Mouse (Mus musculus): ENCODE results near the gene Otof. TPM values are rescaled to one million over a fixed set of nuclear protein-coding genes. Genes with fewer than 3 reads are reported as not detected.

The Otof gene
- polyA plus RNA-seq, 1 experiment from 2014 or later = 0.73 TPM

DNA sequence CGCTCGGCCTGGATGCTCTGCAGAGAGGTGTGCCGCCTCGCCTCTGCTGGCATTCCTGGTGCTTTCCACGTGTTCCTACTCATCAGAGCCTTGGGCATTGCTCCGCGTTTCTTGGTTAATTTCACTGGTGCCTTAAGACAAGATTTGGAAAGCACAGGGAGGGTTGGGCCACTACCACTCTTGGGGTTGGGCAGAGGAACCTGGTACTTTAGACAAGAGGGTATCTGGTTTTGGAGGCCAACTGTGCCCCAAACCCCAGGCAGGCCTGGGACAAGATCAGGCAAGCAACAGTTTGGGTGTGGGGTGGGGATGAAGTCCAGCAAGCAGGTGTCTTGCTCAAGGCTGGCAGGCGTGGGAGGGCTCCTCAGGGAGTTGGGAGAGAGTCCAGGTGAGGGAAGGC, 94.3 kb downstream of the Otof start:
- Histone ChIP-seq H3K9ac (replicated peaks) (no peak overlapping the region), H3K27me3 (no peaks in the 10 kb centered on the region), H3K4me3 (no peak overlapping the region), H3K9me3 (no peaks in the 10 kb centered on the region), H3K27ac (replicated peaks) (no peak overlapping the region), H3K4me2 (replicated peaks) (no peak overlapping the region), H3K4me1 (no peaks in the 10 kb centered on the region), H3K36me3 (no peaks in the 10 kb centered on the region)
- ATAC-seq (ENCODE audit: low FRiP score, low read depth) = no peak
- 78% methylated on average over 8 of the region's 8 CpGs for WGBS

DNA sequence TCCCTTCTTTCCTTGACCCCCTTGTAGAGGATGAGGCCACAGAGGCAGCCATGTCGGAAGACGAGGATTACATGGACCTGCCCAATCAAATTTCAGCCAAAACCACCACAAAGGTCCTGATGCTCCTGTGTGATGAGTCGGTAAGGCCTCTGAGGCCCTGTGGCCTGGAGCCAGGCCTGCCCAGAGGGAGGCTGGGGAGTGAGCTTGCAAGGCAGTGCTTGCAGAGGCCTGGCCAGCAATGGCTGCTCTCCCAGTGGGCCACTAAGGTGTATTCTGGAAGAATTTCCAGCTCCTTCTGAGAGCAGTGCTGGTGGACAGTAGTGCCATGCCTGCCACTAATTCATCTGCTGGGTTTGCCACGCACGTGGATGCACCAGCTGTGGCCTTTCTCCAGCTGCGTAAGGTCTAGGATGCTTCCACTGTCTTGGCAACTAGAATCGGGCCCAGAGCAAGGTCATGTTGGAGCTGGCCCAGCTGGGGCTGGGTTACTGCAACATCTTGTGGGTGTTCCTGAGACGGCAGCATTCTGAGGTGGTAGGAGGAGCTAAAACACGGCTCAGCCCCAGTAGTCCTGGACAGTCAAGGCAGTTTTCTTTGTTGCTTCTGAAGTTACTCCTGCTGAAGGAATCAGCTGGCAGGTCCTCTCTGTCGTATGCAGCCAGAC, 103.2 kb downstream of the Otof start:
- Histone ChIP-seq H3K9me3 (no peaks in the 10 kb centered on the region), H3K9ac (replicated peaks) (no peak overlapping the region), H3K27me3 (no peaks in the 10 kb centered on the region), H3K4me3 (no peak overlapping the region), H3K4me1 (no peaks in the 10 kb centered on the region), H3K4me2 (replicated peaks) (no peak overlapping the region), H3K27ac (replicated peaks) (no peak overlapping the region), H3K36me3 (no peaks in the 10 kb centered on the region)
- WGBS = 92% methylated on average over 10 of the region's 10 CpGs
- ATAC-seq (ENCODE audit: low FRiP score, low read depth) = no peak

DNA sequence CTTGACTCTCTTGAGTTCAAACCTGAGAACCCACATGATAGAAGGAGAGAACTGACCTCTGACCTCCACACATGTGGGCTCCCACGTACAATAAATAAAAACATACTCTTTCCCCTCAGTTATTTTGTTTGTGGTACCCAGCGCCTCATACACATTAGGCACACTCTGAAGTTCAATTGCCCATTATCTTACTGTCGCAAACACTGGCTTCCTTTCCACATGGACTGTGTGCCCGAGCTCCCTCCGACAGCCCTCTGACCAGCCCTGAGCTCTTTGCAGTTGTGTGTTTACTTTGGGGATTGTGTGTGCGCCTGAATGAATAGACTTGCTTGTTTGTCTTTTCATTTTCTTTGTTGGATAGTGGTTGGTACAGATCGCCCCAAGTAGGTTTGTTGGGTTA, 105.1 kb downstream of the Otof start:
- Histone ChIP-seq H3K36me3 (no peaks in the 10 kb centered on the region), H3K9ac (replicated peaks) (no peak overlapping the region), H3K4me3 (no peak overlapping the region), H3K27ac (replicated peaks) (no peak overlapping the region), H3K4me2 (replicated peaks) (no peak overlapping the region), H3K27me3 (no peaks in the 10 kb centered on the region), H3K9me3 (no peaks in the 10 kb centered on the region), H3K4me1 (no peaks in the 10 kb centered on the region)
- WGBS = 73% methylated on average over 7 of the region's 7 CpGs
- no peak for ATAC-seq (ENCODE audit: low FRiP score, low read depth)

DNA sequence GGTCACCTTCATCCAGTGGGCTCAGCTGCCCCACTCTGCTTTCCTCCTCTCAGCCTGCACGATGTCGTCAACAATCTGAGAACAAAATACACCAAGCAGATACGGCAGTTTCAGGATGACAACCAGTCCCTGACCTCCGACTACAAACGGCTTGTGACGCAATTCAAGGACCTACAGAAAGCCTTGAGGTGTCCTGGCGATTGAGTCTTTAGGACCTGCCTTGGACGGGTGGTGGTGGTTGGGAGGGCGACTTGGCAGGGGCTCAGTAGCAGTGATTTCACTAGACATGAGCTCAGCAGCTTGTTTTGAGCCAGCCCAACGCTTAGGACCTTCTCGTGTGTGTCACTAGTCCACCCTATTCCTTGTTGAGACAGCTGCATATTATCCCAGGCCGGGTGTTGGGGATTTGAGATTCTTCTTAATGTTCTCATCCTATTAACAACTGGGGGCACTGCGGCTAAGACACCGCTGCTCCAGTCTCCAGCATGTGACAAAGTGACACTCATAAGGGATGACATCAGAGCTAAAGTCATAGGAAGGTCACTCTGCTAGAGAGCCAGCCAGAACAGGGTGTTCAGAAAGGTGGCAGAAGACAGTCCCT, 106.1 kb downstream of the Otof start:
- Histone ChIP-seq H3K4me2 (replicated peaks) (no peak overlapping the region), H3K9me3 (no peaks in the 10 kb centered on the region), H3K9ac (replicated peaks) (no peak overlapping the region), H3K4me3 (no peak overlapping the region), H3K27me3 (no peaks in the 10 kb centered on the region), H3K36me3 (no peaks in the 10 kb centered on the region), H3K4me1 (no peaks in the 10 kb centered on the region), H3K27ac (replicated peaks) (no peak overlapping the region)
- WGBS = 89% methylated on average over 14 of the region's 14 CpGs
- ATAC-seq (ENCODE audit: low FRiP score, low read depth) = no peak

DNA sequence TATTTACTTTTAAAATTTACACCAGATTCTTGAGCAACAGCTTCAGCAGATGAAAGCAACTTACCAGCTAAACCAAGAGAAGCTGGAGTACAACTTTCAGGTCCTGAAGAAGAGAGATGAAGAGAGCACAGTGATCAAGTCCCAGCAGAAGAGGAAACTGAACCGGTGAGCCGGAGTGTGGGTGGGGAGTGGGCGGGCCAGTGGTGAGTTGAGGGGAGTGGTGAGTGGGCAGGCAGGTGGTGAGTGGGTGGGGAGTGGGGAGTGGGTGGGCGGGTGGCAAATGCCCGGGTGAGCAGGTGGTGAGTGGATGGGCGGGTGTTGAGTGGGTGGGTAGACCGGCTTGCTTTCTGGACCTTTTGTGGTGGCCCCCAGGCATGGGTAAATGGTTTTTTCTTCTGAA, 106.6 kb downstream of the Otof start:
- Histone ChIP-seq H3K4me1 (no peaks in the 10 kb centered on the region), H3K4me2 (replicated peaks) (no peak overlapping the region), H3K36me3 (no peaks in the 10 kb centered on the region), H3K27ac (replicated peaks) (no peak overlapping the region), H3K4me3 (no peak overlapping the region), H3K9me3 (no peaks in the 10 kb centered on the region), H3K27me3 (no peaks in the 10 kb centered on the region), H3K9ac (replicated peaks) (no peak overlapping the region)
- ATAC-seq (ENCODE audit: low FRiP score, low read depth) = no peak
- 82% methylated on average over 7 of the region's 7 CpGs for WGBS

DNA sequence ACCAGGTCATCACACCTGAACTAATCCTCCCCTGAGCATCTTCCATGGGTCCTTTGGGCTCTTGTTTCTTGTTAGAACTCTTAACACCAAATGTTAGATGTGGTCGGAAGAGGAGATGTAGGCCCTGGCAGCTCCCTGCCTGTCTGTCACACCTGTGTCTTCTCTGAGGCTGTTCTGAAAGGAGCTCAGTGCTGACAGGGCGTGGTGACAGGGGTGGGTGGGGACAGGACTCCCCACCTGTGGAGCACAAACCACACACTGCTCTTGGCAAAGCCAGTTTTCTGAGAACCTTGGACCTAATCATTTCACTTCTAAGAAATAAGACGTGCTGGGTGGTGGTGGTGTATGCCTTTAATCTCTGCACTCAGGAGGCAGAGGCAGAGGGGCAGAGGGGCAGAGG, 108.1 kb downstream of the Otof start:
- no peak overlapping the region for H3K27ac ChIP-seq (replicated peaks)
- H3K36me3 ChIP-seq = no peaks in the 10 kb centered on the region
- WGBS = 78% methylated on average over 3 of the region's 3 CpGs
- ATAC-seq (ENCODE audit: low FRiP score, low read depth) = no peak
- H3K4me2 ChIP-seq (replicated peaks) = no peak overlapping the region
- no peak overlapping the region for H3K9ac ChIP-seq (replicated peaks)
- H3K4me3 ChIP-seq = no peak overlapping the region
- H3K27me3 ChIP-seq = no peaks in the 10 kb centered on the region
- no peaks in the 10 kb centered on the region for H3K9me3 ChIP-seq
- H3K4me1 ChIP-seq = no peaks in the 10 kb centered on the region

DNA sequence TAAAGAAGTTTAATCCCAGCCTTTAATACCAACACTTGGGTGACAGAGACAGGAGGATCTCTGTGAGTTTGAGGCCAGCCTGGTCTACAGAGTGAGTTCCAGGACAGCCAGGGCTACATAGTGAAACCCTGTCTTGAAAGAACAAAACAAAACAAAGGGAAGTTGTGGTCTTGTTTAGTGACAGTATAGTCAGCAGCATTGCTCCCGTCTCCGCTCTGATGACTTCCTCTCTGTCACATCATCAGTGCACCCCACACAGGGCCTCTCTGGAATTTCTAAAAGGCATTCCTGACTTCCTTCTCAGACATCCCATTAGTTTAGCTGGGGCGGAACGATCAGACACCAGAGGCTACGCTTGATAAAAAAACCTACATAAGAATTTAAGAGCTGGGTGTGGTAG, 117.8 kb downstream of the Otof start:
- ATAC-seq (ENCODE audit: low FRiP score, low read depth) = no peak
- 84% methylated on average over 5 of the region's 5 CpGs for WGBS

DNA sequence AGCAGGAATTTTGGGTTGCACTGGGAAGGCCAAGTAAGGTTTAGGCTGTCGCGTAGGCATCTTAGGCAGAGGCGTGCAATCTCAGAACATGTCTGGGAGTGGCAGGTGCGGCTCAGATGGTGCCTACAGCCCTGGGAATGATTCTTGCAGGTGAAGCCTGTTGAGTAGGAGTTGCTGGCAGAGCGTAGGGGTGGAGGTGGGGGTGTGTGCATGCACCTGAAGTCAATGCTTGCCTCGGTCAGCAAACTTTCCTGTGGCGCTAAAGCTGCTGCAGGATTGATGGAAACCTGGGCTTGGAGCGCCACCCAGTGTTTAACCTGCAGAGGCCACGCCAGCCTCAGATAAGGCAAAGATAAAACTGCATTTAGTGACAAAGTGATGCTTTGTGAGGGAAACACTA, 118.6 kb downstream of the Otof start:
- Histone ChIP-seq H3K4me1 (peaks cover 8% of the 10 kb centered on the region), H3K36me3 (no peaks in the 10 kb centered on the region), H3K9ac (replicated peaks) (no peak overlapping the region), H3K27ac (replicated peaks) (no peak overlapping the region), H3K9me3 (no peaks in the 10 kb centered on the region), H3K27me3 (peaks cover 17% of the 10 kb centered on the region), H3K4me2 (replicated peaks) (peak overlapping the region; percentile 52), H3K4me3 (peak overlapping the region; percentile 18)
- WGBS = 3% methylated on average over 9 of the region's 9 CpGs
- peak; percentile 65; the same call in 1 of the 2 replicates for ATAC-seq (ENCODE audit: low FRiP score, low read depth)

More for the DNA sequence above, 117.8 kb downstream of the Otof start:
- H3K36me3 ChIP-seq = no peaks in the 10 kb centered on the region
- no peaks in the 10 kb centered on the region for H3K9me3 ChIP-seq
- peaks cover 17% of the 10 kb centered on the region for H3K27me3 ChIP-seq
- peaks cover 8% of the 10 kb centered on the region for H3K4me1 ChIP-seq
- no peak overlapping the region for H3K4me2 ChIP-seq (replicated peaks)
- no peak overlapping the region for H3K9ac ChIP-seq (replicated peaks)
- H3K27ac ChIP-seq (replicated peaks) = no peak overlapping the region
- no peak overlapping the region for H3K4me3 ChIP-seq

DNA sequence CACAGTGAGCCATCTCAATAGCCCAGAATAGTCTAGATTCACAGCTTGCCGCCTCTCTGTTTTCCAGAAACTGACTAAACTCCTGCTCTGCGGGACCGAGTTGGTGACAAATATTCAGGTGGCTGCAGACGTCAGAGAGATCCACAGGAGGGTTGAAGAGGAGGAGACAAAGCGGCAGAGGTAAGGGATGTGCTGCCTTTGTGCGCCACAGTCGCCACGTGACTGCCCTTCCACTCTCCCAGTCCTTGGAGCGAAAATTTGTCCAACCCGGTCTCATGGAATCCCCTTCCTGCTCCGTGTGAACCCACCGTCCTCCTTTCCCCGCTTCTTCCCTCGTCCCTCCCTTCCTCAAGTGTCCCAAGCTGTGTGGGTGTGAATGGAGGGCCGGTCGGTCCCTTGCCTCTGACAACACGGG, 119.1 kb downstream of the Otof start:
- no peak for ATAC-seq (ENCODE audit: low FRiP score, low read depth)

DNA sequence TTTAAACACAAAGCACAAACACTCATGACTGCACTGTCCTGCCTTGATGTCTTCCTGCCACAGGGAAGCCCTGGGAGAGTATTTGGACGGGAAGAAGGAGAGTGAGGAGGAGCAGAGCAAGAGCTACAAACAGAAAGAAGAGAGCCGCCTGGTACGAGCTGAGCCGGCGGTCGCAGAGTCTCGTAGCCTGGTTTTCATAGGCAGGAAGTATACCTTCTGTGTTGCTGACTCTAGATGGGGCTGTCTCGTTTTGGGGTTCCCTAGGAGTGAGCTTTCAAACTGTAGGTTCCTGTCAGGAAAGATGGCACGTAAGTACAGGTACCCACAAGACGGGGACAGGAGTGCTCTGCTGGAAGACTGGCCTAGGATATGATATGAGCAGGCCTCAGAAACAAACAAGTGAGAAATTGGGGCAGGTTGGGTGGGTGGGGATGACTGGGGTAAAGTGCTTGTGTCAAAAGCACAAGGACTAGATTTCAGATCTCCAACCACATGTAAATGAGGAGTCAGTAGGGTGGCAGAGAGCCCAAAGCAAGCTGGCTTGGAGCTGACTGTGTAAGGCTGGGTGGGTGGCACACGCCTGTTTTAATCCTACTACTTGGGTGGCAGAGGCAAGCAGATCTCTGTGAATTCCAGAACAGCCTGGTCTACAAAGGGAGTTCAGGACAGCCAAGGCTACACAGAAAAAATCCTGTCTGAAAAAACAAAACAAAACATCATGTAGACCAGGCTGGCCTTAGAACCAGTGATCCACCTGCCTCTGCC, 119.9 kb downstream of the Otof start:
- H3K27ac ChIP-seq (replicated peaks) = no peak overlapping the region
- no peaks in the 10 kb centered on the region for H3K36me3 ChIP-seq
- no peak overlapping the region for H3K4me3 ChIP-seq
- WGBS = 80% methylated on average over 11 of the region's 11 CpGs
- H3K9me3 ChIP-seq = no peaks in the 10 kb centered on the region
- H3K27me3 ChIP-seq = peaks cover 17% of the 10 kb centered on the region
- no peak for ATAC-seq (ENCODE audit: low FRiP score, low read depth)
- H3K9ac ChIP-seq (replicated peaks) = no peak overlapping the region
- H3K4me2 ChIP-seq (replicated peaks) = no peak overlapping the region
- H3K4me1 ChIP-seq = peaks cover 8% of the 10 kb centered on the region

More for the DNA sequence above, 119.1 kb downstream of the Otof start:
- no peak overlapping the region for H3K9ac ChIP-seq (replicated peaks)
- WGBS = 8% methylated on average over 17 of the region's 17 CpGs
- no peaks in the 10 kb centered on the region for H3K36me3 ChIP-seq
- no peak overlapping the region for H3K27ac ChIP-seq (replicated peaks)
- H3K27me3 ChIP-seq = peaks cover 17% of the 10 kb centered on the region
- H3K9me3 ChIP-seq = no peaks in the 10 kb centered on the region
- peak overlapping the region; percentile 18 for H3K4me3 ChIP-seq
- peaks cover 8% of the 10 kb centered on the region for H3K4me1 ChIP-seq
- H3K4me2 ChIP-seq (replicated peaks) = peak overlapping the region; percentile 52

DNA sequence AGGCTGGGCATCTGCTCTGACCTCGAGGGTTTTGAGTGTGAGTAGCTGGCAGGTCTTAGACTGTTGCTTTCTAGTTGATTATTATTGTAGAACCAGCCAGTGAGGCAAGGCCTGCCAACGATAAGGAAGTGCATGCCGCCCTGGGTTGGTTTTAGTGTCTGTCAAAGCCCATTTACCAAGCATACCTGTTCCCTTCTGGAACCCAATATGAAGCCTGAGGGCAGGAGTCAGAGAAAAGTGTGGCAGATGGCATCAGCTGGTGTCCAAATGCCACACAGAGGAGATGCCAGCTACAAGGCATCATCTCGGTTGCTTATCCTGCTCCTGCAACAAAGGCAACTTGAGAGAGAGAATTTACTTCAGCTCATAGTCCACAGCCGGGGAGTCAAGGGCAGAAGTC, 120.9 kb downstream of the Otof start:
- no peak for ATAC-seq (ENCODE audit: low FRiP score, low read depth)
- no peak overlapping the region for H3K27ac ChIP-seq (replicated peaks)
- no peaks in the 10 kb centered on the region for H3K9me3 ChIP-seq
- H3K27me3 ChIP-seq = peaks cover 17% of the 10 kb centered on the region
- peaks cover 8% of the 10 kb centered on the region for H3K4me1 ChIP-seq
- no peaks in the 10 kb centered on the region for H3K36me3 ChIP-seq
- no peak overlapping the region for H3K4me2 ChIP-seq (replicated peaks)
- WGBS = 76% methylated on average over 5 of the region's 5 CpGs
- H3K4me3 ChIP-seq = no peak overlapping the region
- H3K9ac ChIP-seq (replicated peaks) = no peak overlapping the region
